Mouse (Mus musculus): ENCODE results near the gene Haus5. TPM values are rescaled to one million over a fixed set of nuclear protein-coding genes. Genes with fewer than 3 reads are reported as not detected.

Gene Haus5
- total RNA-seq, 2 experiments from 2014 or later = 3.5 to 6.4 TPM

Other genes starting within 250 kb of the Haus5 start
- 1 to 10 TPM in 1 of 2 experiments, not detected in 1; 1.2 TPM for gene Hcst, start 245.1 kb downstream of the Haus5 start, total RNA-seq (2021)
- gene Nfkbid, start 243.3 kb downstream of the Haus5 start, total RNA-seq (2021) = 1 to 10 TPM; 2.6 to 2.7 TPM
- 1,000 to 10,000 TPM; 1,270 to 1,289 TPM for gene Aplp1, start 219.5 kb downstream of the Haus5 start, total RNA-seq (2021)
- 10 to 100 TPM; 11.4 to 11.7 TPM for gene Kirrel2, start 207.3 kb downstream of the Haus5 start, total RNA-seq (2021)
- 1 to 10 TPM in 1 of 2 experiments, under 1 TPM in 1; 0.78 to 1.5 TPM for gene Nphs1, start 206.7 kb downstream of the Haus5 start, total RNA-seq (2021)
- not detected for gene Prodh2, start 171.4 kb downstream of the Haus5 start, total RNA-seq (2021)
- gene Arhgap33, start 129.9 kb downstream of the Haus5 start, total RNA-seq (2021) = 100 to 1,000 TPM; 190 to 213 TPM
- gene Hspb6, start 112.8 kb downstream of the Haus5 start, total RNA-seq (2021) = 1 to 10 TPM; 5.1 to 6.4 TPM
- gene Proser3, start 112.7 kb downstream of the Haus5 start, total RNA-seq (2021) = 1 to 10 TPM; 5.2 to 5.5 TPM
- 10 to 100 TPM; 45.5 to 47.8 TPM for gene Lin37, start 105.2 kb downstream of the Haus5 start, total RNA-seq (2021)
- gene U2af1l4, start 101.7 kb downstream of the Haus5 start, total RNA-seq (2021) = 10 to 100 TPM; 57.2 to 69.2 TPM
- gene Gm49396, start 101.7 kb downstream of the Haus5 start, total RNA-seq (2021) = 1 to 10 TPM; 5.7 TPM
- 10 to 100 TPM; 82.7 to 90.1 TPM for gene Psenen, start 101.4 kb downstream of the Haus5 start, total RNA-seq (2021)
- 1 to 10 TPM; 2.8 to 3.5 TPM for gene Igflr1, start 99.6 kb downstream of the Haus5 start, total RNA-seq (2021)
- 10 to 100 TPM; 46.4 to 50.4 TPM for gene Kmt2b, start 76.3 kb downstream of the Haus5 start, total RNA-seq (2021)
- gene Zbtb32, start 66.1 kb downstream of the Haus5 start, total RNA-seq (2021) = not detected
- gene Upk1a, start 52.1 kb downstream of the Haus5 start, total RNA-seq (2021) = under 1 TPM; 0.23 to 0.50 TPM
- 100 to 1,000 TPM; 721 to 744 TPM for gene Cox6b1, start 38.8 kb downstream of the Haus5 start, total RNA-seq (2021)
- gene Etv2, start 29.1 kb downstream of the Haus5 start, total RNA-seq (2021) = not detected
- 10 to 100 TPM; 66.8 to 70.8 TPM for gene Rbm42, start 14.7 kb downstream of the Haus5 start, total RNA-seq (2021)
- not detected for gene Pmis2, start 6.6 kb upstream of the Haus5 start, total RNA-seq (2021)
- not detected for gene 2200002J24Rik, start 33.9 kb upstream of the Haus5 start, total RNA-seq (2021)
- gene Atp4a, start 47.2 kb upstream of the Haus5 start, total RNA-seq (2021) = 1 to 10 TPM in 1 of 2 experiments, under 1 TPM in 1; 0.60 to 1.2 TPM
- 100 to 1,000 TPM; 119 to 130 TPM for gene Tmem147, start 64.5 kb upstream of the Haus5 start, total RNA-seq (2021)
- gene Gapdhs, start 78.7 kb upstream of the Haus5 start, total RNA-seq (2021) = not detected
- gene Sbsn, start 86.5 kb upstream of the Haus5 start, total RNA-seq (2021) = 1 to 10 TPM; 5.7 to 7.0 TPM
- 1 to 10 TPM; 4.0 to 5.0 TPM for gene Dmkn, start 98.8 kb upstream of the Haus5 start, total RNA-seq (2021)
- gene Krtdap, start 122.9 kb upstream of the Haus5 start, total RNA-seq (2021) = not detected
- not detected for gene Ffar2, start 158.8 kb upstream of the Haus5 start, total RNA-seq (2021)
- not detected for gene Ffar3, start 191.2 kb upstream of the Haus5 start, total RNA-seq (2021)
- not detected for gene Ffar1, start 196.6 kb upstream of the Haus5 start, total RNA-seq (2021)
- gene Cd22, start 215.3 kb upstream of the Haus5 start, total RNA-seq (2021) = not detected
- gene Mag, start 249.9 kb upstream of the Haus5 start, total RNA-seq (2021) = 100 to 1,000 TPM; 152 to 176 TPM

Data from left cerebral cortex, postnatal 25 days (tissue).